Mouse (Mus musculus) left cerebral cortex, postnatal 4 days (tissue): Measurements from ENCODE around the gene 9130008F23Rik. TPM values are rescaled to one million over a fixed set of nuclear protein-coding genes. Genes with fewer than 3 reads are reported as not detected.

Source experiments
- DNase-seq: peaks from one replicate; pipeline ENCODE4 v3.0.0-alpha.2; 2022
- intact Hi-C: fragments of 180-260 bp; cut with DNase I; formaldehyde crosslinking; loops from one replicate; pipeline ENCODE4 v1.15.1; 2025
- total RNA-seq, 2 experiments: library from RNA; stranded (reverse); gene quantifications; 2 replicates each; pipeline ENCODE4 v1.2.3; 2021

9130008F23Rik gene
- total RNA-seq, 2 experiments from 2014 or later = 0.95 to 0.96 TPM

- intact Hi-C loops = no loop called here
These were observed 48.5 kb downstream of the 9130008F23Rik start for GRCm38 (mm10) chr17:40831870-40832269.

More at GRCm38 (mm10) chr17:40831870-40832269, 48.5 kb downstream of the 9130008F23Rik start:
- DNase-seq = no peak

Other genes with a start within 250 kb of the 9130008F23Rik start
- gene Esp3, start 248.5 kb downstream of the 9130008F23Rik start, total RNA-seq = not detected
- gene Esp1, start 153.4 kb downstream of the 9130008F23Rik start, total RNA-seq = not detected
- not detected for gene Crisp2, start 73.6 kb downstream of the 9130008F23Rik start, total RNA-seq
- gene Rhag, start 69.4 kb downstream of the 9130008F23Rik start, total RNA-seq = not detected
- gene Glyatl3, start 33.8 kb upstream of the 9130008F23Rik start, total RNA-seq = not detected
- gene Mut, start 54.1 kb upstream of the 9130008F23Rik start, total RNA-seq = 10 to 100 TPM; 24.4 to 27.3 TPM
- 1 to 10 TPM; 5.7 to 6.6 TPM for gene Cenpq, start 54.5 kb upstream of the 9130008F23Rik start, total RNA-seq